Mouse (Mus musculus) myocyte (in vitro differentiated cells): Measurements from ENCODE around the gene Hist1h2be.

Source experiments
- TCF12 ChIP-seq: IDR thresholded peaks from one replicate; pipeline ENCODE4 v1.6.1; 2011; ENCODE audit warnings: mild to moderate bottlenecking, control low read depth; ENCODE audit not compliant: poor library complexity, insufficient read depth, severe bottlenecking
- TCF3 ChIP-seq: IDR thresholded peaks from one replicate; pipeline ENCODE4 v1.6.1; 2011; ENCODE audit warnings: low read depth, control low read depth; ENCODE audit not compliant: insufficient read length

- TF ChIP-seq TCF12 (no peak), TCF3 (no peak)
Measured at GRCm38 (mm10) chr13:23630653-23631052, 9.7 kb upstream of the Hist1h2be start.
